Mouse (Mus musculus) heart, embryonic 15.5 days (tissue): Measurements from ENCODE around the gene Gpn3. TPM values are rescaled to one million over a fixed set of nuclear protein-coding genes. Genes with fewer than 3 reads are reported as not detected.
"Not testable (repeated sequence)": the region's sequence is repeated elsewhere in the genome, so short reads cannot be mapped to it uniquely, and the experiment has no call there.

ENCODE experiments used
- ATAC-seq: fragments of 200-750 bp; cut with Nextera tagmentation; replicated peaks from 2 replicates; pipeline ENCODE4 v1.8.0; 2017; ENCODE audit warnings: low read depth, moderate TSS enrichment; ENCODE audit not compliant: insufficient number of reproducible peaks, insufficient read depth, low FRiP score
- H3K27ac ChIP-seq: fragments of 300-500 bp; sonication (generic); 2 replicates; pipeline ENCODE4 v1.5.1; 2015; ENCODE audit warnings: mild to moderate bottlenecking, inconsistent platforms
- H3K27me3 ChIP-seq: fragments of 300-500 bp; sonication (generic); 2 replicates; pipeline ENCODE4 v1.6.1; 2015; ENCODE audit warnings: inconsistent platforms
- H3K36me3 ChIP-seq: fragments of 300-500 bp; sonication (generic); 2 replicates; pipeline ENCODE4 v1.6.1; 2015; ENCODE audit warnings: mild to moderate bottlenecking, inconsistent platforms
- H3K4me1 ChIP-seq: fragments of 300-500 bp; sonication (generic); replicated peaks from 2 replicates; pipeline ENCODE4 v1.6.1; 2015; ENCODE audit warnings: inconsistent platforms
- H3K4me2 ChIP-seq: fragments of 300-500 bp; sonication (generic); 2 replicates; pipeline ENCODE4 v1.6.1; 2015; ENCODE audit warnings: inconsistent platforms, mild to moderate bottlenecking, moderate library complexity
- H3K4me3 ChIP-seq: fragments of 300-500 bp; sonication (generic); 2 replicates; pipeline ENCODE4 v1.5.1; 2015; ENCODE audit warnings: mild to moderate bottlenecking, inconsistent platforms
- H3K9ac ChIP-seq: fragments of 300-500 bp; sonication (generic); 2 replicates; pipeline ENCODE4 v1.6.1; 2015; ENCODE audit warnings: mild to moderate bottlenecking, inconsistent platforms
- H3K9me3 ChIP-seq: fragments of 300-500 bp; sonication (generic); replicated peaks from 2 replicates; pipeline ENCODE4 v1.6.1; 2016; ENCODE audit warnings: inconsistent platforms
- WGBS: fragments of 180-500 bp; shearing (Covaris S2); methylation state at CpG from one replicate; pipeline ENCODE4 v1.1.7; 2015; ENCODE audit warnings: mixed read lengths; 5-methylcytosine and 5-hydroxymethylcytosine counted together
- polyA plus RNA-seq: library from polyadenylated mRNA; unstranded; fragments of >200 nt; fragmentation: Nextera tagmentation; extraction: Ambion mirVana; gene quantifications from 2 replicates; pipeline ENCODE4 v1.2.1, GENCODE M21; 2015

Gene Gpn3
- polyA plus RNA-seq, 1 experiment from 2014 or later, result 49.4 TPM

DNA sequence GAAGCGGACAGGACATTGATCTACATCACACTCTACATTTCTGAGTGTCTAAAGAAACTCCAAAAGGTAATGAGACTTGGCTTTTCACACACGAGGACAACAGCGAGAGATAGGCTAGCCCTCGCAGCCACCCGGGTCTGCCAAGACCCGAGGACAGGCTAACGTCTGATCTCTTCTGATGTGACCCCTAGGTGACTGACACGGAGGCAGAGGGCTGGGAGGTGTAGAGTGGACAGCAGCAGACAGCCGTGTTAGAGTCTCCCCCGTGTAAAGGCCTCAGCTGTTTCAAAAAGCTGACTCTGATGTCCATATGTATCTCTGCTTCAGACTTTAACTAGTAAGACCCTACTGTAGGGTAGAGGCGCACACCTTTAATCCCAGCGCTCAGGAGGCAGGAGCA, 31.7 kb downstream of the Gpn3 start:
- H3K36me3 ChIP-seq, result peaks cover 52% of the 10 kb centered on the region
- no peak overlapping the region for H3K4me3 ChIP-seq
- H3K9me3 ChIP-seq, result no peaks in the 10 kb centered on the region
- H3K27me3 ChIP-seq, result no peaks in the 10 kb centered on the region
- no peak overlapping the region for H3K4me2 ChIP-seq
- WGBS, result 89% methylated on average over 12 of the region's 12 CpGs
- peaks cover 35% of the 10 kb centered on the region for H3K4me1 ChIP-seq
- peak overlapping the region; percentile 66 for H3K27ac ChIP-seq
- no peak overlapping the region for H3K9ac ChIP-seq
- no peak for ATAC-seq

DNA sequence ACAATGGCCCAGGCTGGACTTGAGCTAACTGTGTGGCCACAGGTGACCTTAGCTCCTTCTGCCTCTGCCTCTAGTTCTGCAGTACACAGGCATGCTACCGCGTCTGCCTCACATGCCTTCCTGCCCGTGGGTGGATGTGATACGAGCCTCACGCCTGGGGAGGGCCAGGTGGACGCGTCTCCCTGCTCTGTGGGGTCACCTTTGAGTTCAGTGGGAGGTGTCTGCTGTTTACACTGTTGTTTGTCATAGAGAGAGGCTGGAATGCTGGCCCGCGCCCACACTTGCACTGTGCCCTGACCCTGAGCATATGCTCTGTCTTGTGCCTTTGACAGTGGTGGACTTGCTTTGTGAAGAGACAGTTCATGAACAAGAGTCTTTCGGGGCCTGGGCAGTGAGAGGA, 33.9 kb downstream of the Gpn3 start:
- Histone ChIP-seq H3K9ac (no peak overlapping the region), H3K4me3 (no peak overlapping the region), H3K9me3 (no peaks in the 10 kb centered on the region), H3K4me1 (peaks cover 20% of the 10 kb centered on the region), H3K27me3 (no peaks in the 10 kb centered on the region), H3K36me3 (peaks cover 50% of the 10 kb centered on the region), H3K4me2 (no peak overlapping the region), H3K27ac (no peak overlapping the region)
- no peak for ATAC-seq
- WGBS, result 93% methylated on average over 10 of the region's 10 CpGs

DNA sequence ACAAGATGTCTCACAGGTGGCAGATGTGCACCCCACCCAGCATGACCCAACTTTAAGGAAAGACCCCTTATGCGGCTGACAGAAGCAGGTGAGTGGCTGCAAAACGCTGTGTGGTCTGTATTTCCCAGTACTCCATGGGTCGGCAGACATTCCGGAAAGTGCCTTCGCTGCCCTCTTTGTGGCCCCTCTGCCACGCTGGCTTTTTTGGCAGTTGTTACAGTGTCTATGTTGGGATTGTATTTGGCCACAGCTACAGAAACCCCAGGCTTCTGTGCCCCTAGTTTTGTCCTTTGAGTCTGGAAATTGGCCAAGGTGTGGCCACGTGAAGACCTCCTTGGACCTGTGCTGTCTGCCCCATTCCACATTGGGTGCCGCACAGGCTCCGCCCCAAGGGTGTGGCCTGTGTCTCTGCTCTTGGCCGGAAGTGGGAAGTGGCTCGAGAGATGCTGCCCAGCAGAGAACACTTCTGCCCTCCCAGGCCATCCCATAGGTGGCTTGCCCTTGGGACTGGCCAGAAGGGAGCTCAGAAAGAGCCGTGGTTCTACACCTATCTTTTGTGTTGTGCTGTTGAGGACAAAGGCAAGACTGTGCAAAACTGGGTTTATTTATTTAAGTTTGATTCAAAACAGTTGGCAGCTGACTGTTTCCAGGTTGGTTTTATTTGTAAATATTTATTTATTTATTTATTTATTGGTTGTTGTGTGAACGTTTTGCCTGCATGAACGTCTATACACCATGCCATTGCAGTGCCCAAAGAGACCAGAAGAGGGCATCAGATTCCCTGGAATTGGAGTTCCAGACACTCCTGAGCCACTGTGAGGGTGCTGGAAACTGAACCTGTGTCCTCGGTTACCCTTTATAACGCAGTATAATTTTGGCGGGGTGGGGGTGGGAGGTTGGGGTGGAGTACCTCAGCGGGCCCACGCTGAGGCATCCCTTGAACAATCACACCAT, 38.3 kb downstream of the Gpn3 start:
- Histone ChIP-seq H3K4me3 (no peak overlapping the region), H3K27ac (no peak overlapping the region), H3K36me3 (peaks cover 30% of the 10 kb centered on the region), H3K27me3 (no peaks in the 10 kb centered on the region), H3K9me3 (no peaks in the 10 kb centered on the region), H3K9ac (no peak overlapping the region), H3K4me1 (no peaks in the 10 kb centered on the region), H3K4me2 (no peak overlapping the region)
- ATAC-seq, result no peak
- WGBS, result 85% methylated on average over 19 of the region's 19 CpGs

DNA sequence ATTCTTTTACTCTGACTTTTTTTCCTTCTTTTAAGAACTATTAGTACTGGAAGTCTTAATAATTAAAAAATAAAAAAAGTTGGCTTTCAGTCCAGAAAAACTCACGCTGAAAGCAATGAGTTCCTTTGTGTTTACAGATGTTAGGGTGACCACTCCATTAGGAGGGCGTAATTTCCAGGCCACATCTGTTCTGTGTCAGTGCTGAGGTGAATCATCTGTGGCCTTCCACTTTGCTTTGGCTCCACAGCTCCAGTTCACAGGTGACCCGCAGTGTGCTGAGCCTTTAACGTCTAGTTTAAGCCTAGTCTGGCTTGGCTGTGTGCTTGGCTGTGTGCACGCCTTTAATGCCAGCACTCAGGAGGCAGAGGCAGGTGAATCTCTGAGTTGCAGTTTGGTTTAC, 40.2 kb downstream of the Gpn3 start:
- Histone ChIP-seq H3K27ac (no peak overlapping the region), H3K36me3 (peaks cover 11% of the 10 kb centered on the region), H3K4me1 (no peaks in the 10 kb centered on the region), H3K4me3 (no peak overlapping the region), H3K27me3 (no peaks in the 10 kb centered on the region), H3K4me2 (no peak overlapping the region), H3K9ac (no peak overlapping the region), H3K9me3 (no peaks in the 10 kb centered on the region)
- WGBS, result 71% methylated on average over 5 of the region's 5 CpGs
- ATAC-seq, result no peak

DNA sequence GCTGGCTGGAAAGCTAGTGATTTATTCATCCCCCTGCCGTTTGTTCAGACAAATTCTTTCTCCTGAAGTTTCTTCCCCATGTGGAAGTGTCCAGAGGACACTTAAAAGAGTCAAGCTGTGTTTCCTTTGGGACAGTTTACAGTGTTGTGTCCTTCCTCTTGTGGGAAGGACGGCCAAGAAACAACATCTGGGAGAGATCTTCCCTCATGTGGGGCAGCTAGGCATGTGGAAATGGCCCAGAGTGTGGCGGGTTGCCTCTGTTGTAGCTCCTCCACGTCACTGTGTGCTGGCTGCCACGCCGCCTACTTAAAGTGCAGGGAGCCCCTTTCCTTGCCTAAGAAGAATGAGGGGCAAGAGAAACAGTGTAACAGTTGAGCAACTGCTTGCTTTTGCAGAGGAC, 41.1 kb downstream of the Gpn3 start:
- H3K4me1 ChIP-seq, result no peaks in the 10 kb centered on the region
- no peak overlapping the region for H3K27ac ChIP-seq
- H3K9ac ChIP-seq, result no peak overlapping the region
- no peak for ATAC-seq
- H3K36me3 ChIP-seq, result peaks cover 3% of the 10 kb centered on the region; the same call in 1 of the 2 replicates
- no peaks in the 10 kb centered on the region for H3K9me3 ChIP-seq
- H3K4me3 ChIP-seq, result no peak overlapping the region
- H3K4me2 ChIP-seq, result no peak overlapping the region
- H3K27me3 ChIP-seq, result no peaks in the 10 kb centered on the region
- WGBS, result 56% methylated on average over 6 of the region's 6 CpGs

DNA sequence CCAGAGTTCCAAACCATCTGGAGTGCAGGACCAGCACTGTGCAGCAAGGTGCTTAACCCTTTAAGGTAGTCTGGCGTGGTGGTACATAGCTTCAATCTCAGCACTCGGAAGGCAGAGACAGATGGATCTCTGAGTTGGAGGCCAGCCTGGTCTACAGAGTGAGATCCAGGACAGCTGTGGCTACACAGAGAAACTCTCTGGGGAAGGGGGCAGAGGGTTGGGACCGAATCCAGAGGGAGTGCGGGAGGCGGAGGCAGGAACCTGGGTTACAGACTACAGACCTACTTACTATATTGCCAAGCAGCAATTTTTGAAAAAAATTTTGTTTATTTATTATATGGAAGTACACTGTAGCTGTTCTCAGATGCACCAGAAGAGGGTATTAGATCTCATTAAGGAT, 42.7 kb downstream of the Gpn3 start:
- Histone ChIP-seq H3K27me3 (no peaks in the 10 kb centered on the region), H3K27ac (no peak overlapping the region)
- 89% methylated on average over 5 of the region's 5 CpGs for WGBS

DNA sequence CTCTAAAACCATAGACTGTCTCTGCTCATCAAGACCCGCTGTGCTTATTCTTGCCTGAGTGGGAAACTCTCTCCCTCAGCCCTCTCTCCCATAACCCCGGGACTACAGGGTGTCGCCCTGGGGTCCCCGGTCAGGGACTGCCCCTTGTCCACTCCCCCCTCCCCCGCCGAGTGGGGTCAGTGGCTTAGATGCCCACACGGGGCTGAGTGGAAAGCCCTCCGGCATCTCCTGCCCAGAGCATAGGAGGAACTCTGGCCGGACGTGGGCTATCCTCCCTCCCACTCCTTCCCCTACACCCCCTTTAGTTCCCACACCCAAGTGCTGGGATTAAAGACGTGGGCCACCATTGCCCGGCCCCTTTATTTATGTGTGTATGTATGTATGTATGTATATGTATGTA, 43.8 kb downstream of the Gpn3 start:
- Histone ChIP-seq H3K36me3 (no peaks in the 10 kb centered on the region), H3K27me3 (no peaks in the 10 kb centered on the region), H3K4me2 (no peak overlapping the region), H3K9ac (no peak overlapping the region), H3K4me3 (no peak overlapping the region), H3K9me3 (no peaks in the 10 kb centered on the region), H3K4me1 (no peaks in the 10 kb centered on the region), H3K27ac (no peak overlapping the region)
- no peak for ATAC-seq
- 81% methylated on average over 12 of the region's 12 CpGs for WGBS

More for the DNA sequence above, 42.7 kb downstream of the Gpn3 start:
- Histone ChIP-seq H3K4me1 (no peaks in the 10 kb centered on the region), H3K9me3 (no peaks in the 10 kb centered on the region), H3K9ac (no peak overlapping the region), H3K4me2 (no peak overlapping the region), H3K36me3 (0 out of 2 replicates have a peak, but pooled peaks cover 3% of the 10 kb centered on the region), H3K4me3 (no peak overlapping the region)
- ATAC-seq, result no peak

DNA sequence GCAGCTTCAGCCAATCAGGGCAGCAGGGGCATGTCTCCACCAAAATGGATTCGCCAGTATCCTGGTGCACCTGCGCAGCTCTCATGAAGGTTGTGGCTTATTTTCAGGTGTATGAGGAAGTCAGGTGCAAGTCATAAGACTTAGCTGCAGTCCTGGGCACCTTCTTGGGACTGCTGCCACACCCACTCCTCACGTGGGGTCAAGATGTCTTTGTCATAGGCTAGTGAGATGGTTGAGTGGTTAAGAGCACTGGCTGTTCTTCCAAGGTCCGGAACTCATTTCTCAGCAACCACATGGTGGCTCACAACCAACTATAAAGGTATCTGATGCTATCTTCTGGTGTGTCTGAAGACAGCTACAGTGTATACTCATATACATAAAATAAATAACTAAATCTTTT, 49.0 kb downstream of the Gpn3 start:
- H3K9me3 ChIP-seq, result not testable (repeated sequence)

DNA sequence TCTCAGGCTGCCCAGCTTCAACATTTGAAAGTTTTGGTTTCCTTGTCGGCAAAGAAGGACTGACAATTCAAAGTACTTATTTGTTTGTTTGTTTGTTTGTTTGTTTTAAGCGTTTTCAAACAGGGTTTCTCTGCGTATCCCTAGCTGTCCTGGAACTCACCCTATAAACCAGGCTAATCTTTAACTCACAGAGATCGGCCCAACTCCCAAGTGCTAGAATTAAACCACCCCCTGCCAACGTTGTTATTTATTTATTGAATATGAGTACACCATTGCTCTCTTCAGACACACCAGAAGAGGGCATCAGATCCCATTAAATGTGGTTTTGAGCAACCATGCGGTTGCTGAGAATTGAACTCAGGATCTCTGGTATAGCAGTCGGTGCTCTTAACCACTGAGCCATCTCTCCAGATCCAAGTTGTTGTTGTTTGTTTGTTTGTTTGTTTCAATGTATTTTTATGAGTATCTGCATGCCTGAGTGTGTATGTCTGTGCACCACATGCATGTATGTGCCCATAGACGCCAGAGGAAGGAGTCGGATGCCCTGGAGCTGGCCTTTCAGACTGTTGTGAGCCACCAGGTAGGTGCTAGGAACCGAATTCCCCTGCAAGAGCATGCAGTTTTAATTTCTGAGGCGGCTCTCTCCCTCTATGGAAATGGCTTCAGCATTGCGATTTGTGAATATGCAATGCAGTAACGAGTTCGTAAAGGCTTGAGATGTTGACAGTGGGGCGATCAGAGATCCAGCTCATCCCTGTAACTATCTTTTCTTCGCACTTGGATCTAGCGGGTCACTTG, 49.8 kb downstream of the Gpn3 start, which contains the start of gene Anapc7:
TSS of gene Anapc7 (plus strand) at position 423 of the 798 bp plus-strand sequence.
- H3K36me3 ChIP-seq, result no peaks in the 10 kb centered on the region; the same call in 1 of the 2 replicates
- ATAC-seq, result no peak
- H3K4me1 ChIP-seq, result peaks cover 12% of the 10 kb centered on the region
- peak within 1 kb of the TSS; percentile 93 for H3K4me3 ChIP-seq
- peak within 1 kb of the TSS; percentile 76 for H3K4me2 ChIP-seq
- H3K9ac ChIP-seq, result peak within 1 kb of the TSS; percentile 95
- WGBS, result 22% methylated on average over 17 of the region's 17 CpGs
- H3K27ac ChIP-seq, result peak within 1 kb of the TSS; percentile 89
- H3K9me3 ChIP-seq, result no peaks in the 10 kb centered on the region
- H3K27me3 ChIP-seq, result no peaks in the 10 kb centered on the region

More for the DNA sequence above, 49.0 kb downstream of the Gpn3 start:
- ATAC-seq, H3K36me3 ChIP-seq, H3K27ac ChIP-seq, H3K27me3 ChIP-seq, H3K9ac ChIP-seq, H3K4me2 ChIP-seq, H3K4me3 ChIP-seq: not testable (repeated sequence)
- peaks cover 12% of the 10 kb centered on the region for H3K4me1 ChIP-seq
- WGBS, result 56% methylated on average over 4 of the region's 4 CpGs

DNA sequence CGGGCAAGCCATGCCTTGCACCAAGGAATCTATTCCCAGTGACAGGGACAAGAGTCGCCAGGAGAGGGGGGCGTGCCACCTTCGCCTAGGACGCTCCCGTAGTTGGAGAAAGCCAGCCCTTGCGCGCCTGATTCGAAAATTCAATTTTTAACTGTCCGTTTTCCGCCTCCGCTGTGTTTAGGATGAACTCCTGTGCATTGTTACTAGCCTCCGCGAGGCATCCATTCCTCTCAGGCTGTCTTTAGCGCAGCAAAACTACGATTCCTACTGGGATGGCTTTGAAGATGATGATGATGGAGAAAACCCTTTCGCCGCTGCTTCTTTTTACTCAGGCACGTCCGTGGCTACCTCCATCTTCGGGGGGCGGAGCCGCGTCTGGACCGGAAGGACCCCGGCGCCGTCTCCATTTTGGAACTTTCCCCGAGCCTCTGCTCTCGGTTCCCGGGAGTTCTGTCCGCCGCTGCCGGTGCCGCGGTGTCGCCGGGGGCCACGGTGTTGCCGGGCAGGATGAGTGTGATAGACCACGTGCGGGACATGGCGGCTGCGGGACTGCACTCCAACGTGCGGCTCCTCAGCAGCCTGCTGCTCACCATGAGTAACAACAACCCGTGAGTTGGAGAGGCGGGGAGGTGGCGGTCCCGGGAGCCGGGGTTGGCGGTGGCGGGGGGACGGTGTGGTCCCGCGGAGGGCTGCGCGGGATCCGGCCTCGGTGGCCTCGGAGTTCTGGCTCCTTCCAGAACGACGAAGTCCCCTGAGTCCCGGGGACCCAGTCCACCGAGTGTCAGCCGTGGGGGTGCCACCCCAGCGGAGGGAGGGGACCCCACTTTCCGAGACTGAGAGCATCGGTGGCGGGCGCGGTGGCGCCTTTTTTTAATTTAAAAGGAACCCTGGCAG, 50.6 kb downstream of the Gpn3 start:
- Histone ChIP-seq H3K27ac (peak overlapping the region; percentile 89), H3K4me2 (peak overlapping the region; percentile 76), H3K9me3 (no peaks in the 10 kb centered on the region), H3K9ac (peak overlapping the region; percentile 95), H3K4me1 (peaks cover 12% of the 10 kb centered on the region), H3K4me3 (peak overlapping the region; percentile 93), H3K27me3 (no peaks in the 10 kb centered on the region), H3K36me3 (no peaks in the 10 kb centered on the region; the same call in 1 of the 2 replicates)
- peak; percentile 90 for ATAC-seq
- under 1% methylated on average over 73 of the region's 73 CpGs for WGBS
